Mouse (Mus musculus) G1E (cell line): Measurements from ENCODE around the gene Tmtc1.

Experiments used
- CTCF ChIP-seq: IDR thresholded peaks from 2 replicates; pipeline ENCODE4 v1.5.1; 2012; ENCODE audit warnings: low read depth, low read length, inconsistent platforms, mixed read lengths
- GATA1 ChIP-seq: IDR thresholded peaks from 2 replicates; pipeline ENCODE4 v1.6.1; 2012; ENCODE audit warnings: borderline replicate concordance, low read length, inconsistent platforms, mixed read lengths
- GATA2 ChIP-seq: IDR thresholded peaks from 2 replicates; pipeline ENCODE4 v1.6.1; 2012; ENCODE audit warnings: low read depth, low read length, inconsistent platforms, borderline replicate concordance
- POLR2AphosphoS5 ChIP-seq: IDR thresholded peaks from 2 replicates; pipeline ENCODE4 v1.6.1; 2012; ENCODE audit warnings: low read depth, low read length, inconsistent platforms; ENCODE audit not compliant: insufficient replicate concordance
- TAL1 ChIP-seq: conservative IDR thresholded peaks from 2 replicates; pipeline ENCODE4 v1.6.1; 2012; ENCODE audit warnings: low read depth, low read length, inconsistent platforms, mixed read lengths

DNA sequence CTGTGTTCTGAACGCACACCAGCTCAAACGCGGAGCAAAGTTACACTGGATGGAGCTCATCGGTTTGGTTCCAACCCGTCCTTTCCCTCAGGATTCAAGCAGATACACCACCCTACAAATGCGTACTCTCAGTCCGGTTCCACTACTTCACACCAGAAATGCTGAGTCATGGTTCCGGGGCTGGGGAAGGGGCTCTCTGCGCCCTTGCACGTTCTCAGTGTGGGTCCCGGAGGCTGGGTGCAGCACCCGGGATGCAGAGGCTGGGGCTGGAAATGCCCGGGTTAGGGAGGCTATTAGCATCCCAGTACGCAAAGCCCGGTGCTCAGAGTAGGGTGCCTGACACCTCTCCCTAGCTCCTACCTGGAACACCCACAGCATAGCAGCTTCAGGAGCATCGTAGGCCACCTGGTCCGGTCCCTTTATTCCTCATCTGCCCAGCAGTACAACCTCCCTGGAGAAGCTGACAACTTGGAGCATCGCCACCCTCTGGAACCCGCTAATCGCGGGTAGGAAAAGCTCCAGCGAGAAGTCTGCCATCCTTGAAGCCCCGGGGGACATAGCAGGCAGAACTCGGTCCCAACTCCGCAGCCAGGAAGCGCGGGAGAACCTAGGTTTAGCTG lies 1.4 kb downstream of the Tmtc1 start:
- no peak for TF ChIP-seq CTCF
- no peak for TF ChIP-seq TAL1
- TF ChIP-seq GATA2, result no peak
- no peak for TF ChIP-seq GATA1
- TF ChIP-seq POLR2AphosphoS5, result no peak
